Mouse (Mus musculus): ENCODE measurements around the gene Hoxb6.

Gene Hoxb6

GRCm38 (mm10) chr11:96327122-96327521 is 34.8 kb downstream of the Hoxb6 start:
- in situ Hi-C loops (cut with MboI; ENCODE audit: low sequenced_read_pairs): no loop called here

GRCm38 (mm10) chr11:96327750-96328149 is 35.5 kb downstream of the Hoxb6 start:
- in situ Hi-C loops (cut with MboI; ENCODE audit: low sequenced_read_pairs): no loop called here

GRCm38 (mm10) chr11:96328605-96329004 is 36.3 kb downstream of the Hoxb6 start:
- in situ Hi-C loops (cut with MboI; ENCODE audit: low sequenced_read_pairs): no loop called here

GRCm38 (mm10) chr11:96332105-96332504 is 39.8 kb downstream of the Hoxb6 start:
- in situ Hi-C loops (cut with MboI; ENCODE audit: low sequenced_read_pairs): no loop called here

- in situ Hi-C loops (cut with MboI; ENCODE audit: low sequenced_read_pairs): no loop called here
These were observed 40.3 kb downstream of the Hoxb6 start for GRCm38 (mm10) chr11:96332618-96333032.

- in situ Hi-C loops (cut with MboI; ENCODE audit: low sequenced_read_pairs): no loop called here
These were observed 41.1 kb downstream of the Hoxb6 start for GRCm38 (mm10) chr11:96333241-96334001.

- in situ Hi-C loops (cut with MboI; ENCODE audit: low sequenced_read_pairs): no loop called here
These were observed 41.7 kb downstream of the Hoxb6 start for GRCm38 (mm10) chr11:96334002-96334364.

- in situ Hi-C loops (cut with MboI; ENCODE audit: low sequenced_read_pairs): no loop called here
These were observed 42.7 kb downstream of the Hoxb6 start for GRCm38 (mm10) chr11:96334998-96335397.

- in situ Hi-C loops (cut with MboI; ENCODE audit: low sequenced_read_pairs): no loop called here
These were observed 44.3 kb downstream of the Hoxb6 start for GRCm38 (mm10) chr11:96336597-96336996.

- in situ Hi-C loops (cut with MboI; ENCODE audit: low sequenced_read_pairs): no loop called here
These were observed 44.8 kb downstream of the Hoxb6 start for GRCm38 (mm10) chr11:96337026-96337425.

- in situ Hi-C loops (cut with MboI; ENCODE audit: low sequenced_read_pairs): no loop called here
These were observed 46.9 kb downstream of the Hoxb6 start for GRCm38 (mm10) chr11:96338957-96339855.

- in situ Hi-C loops (cut with MboI; ENCODE audit: low sequenced_read_pairs): no loop called here
These were observed 48.6 kb downstream of the Hoxb6 start for GRCm38 (mm10) chr11:96340698-96341365.

- in situ Hi-C loops (cut with MboI; ENCODE audit: low sequenced_read_pairs): no loop called here
These were observed 49.7 kb downstream of the Hoxb6 start for GRCm38 (mm10) chr11:96341701-96342575.

- in situ Hi-C loops (cut with MboI; ENCODE audit: low sequenced_read_pairs): no loop called here
These were observed 50.3 kb downstream of the Hoxb6 start for GRCm38 (mm10) chr11:96342576-96342930.

GRCm38 (mm10) chr11:96343206-96343745 is 51.0 kb downstream of the Hoxb6 start:
- in situ Hi-C loops (cut with MboI; ENCODE audit: low sequenced_read_pairs): no loop called here

- in situ Hi-C loops (cut with MboI; ENCODE audit: low sequenced_read_pairs): no loop called here
These were observed 52.0 kb downstream of the Hoxb6 start for GRCm38 (mm10) chr11:96344061-96344877.

- in situ Hi-C loops (cut with MboI; ENCODE audit: low sequenced_read_pairs): no loop called here
These were observed 52.5 kb downstream of the Hoxb6 start for GRCm38 (mm10) chr11:96344878-96345159.

GRCm38 (mm10) chr11:96345220-96345892 is 53.1 kb downstream of the Hoxb6 start:
- in situ Hi-C loops (cut with MboI; ENCODE audit: low sequenced_read_pairs): no loop called here
